Mouse (Mus musculus): ENCODE measurements at regions not wholly inside any gene's neighbourhood (a gene's known extent, or its start where the extent isn't known, plus 50 kb on each side); places are given as distances from the start of the nearest gene placed in this dataset.
"Not testable (repeated sequence)": the region's sequence is repeated elsewhere in the genome, so short reads cannot be mapped to it uniquely, and the experiment has no call there.

DNA sequence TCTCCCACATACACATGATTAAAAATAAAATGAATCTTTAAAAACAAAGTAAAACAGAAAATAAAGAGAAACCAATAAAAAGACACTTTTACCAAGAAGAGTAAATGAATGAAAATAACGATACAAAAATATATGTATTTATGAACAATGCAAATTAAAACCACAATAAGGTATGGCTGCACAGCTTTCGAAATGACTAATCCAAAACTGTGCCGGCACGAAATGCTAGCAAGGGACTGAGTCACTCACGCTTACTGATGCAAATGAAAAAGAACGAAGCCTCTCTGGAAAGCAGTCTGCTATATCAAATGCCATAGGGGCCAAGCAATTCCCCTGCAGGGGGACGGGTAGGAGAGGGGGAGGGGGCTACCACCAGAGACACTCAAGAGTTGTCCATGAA is 704.0 kb downstream of the 4930447A16Rik start:
- no peaks in the 10 kb centered on the region for H3K4me1 ChIP-seq (ENCODE audit: control insufficient read depth, insufficient read depth, low read length)
- no peak for TF ChIP-seq CTCF (IDR thresholded peaks at IDR 0.05; ENCODE audit: borderline replicate concordance, insufficient read depth, low read length)
- TF ChIP-seq POLR2A (IDR thresholded peaks at IDR 0.05; ENCODE audit: low read depth, low read length) = no peak
- peak overlapping the region; percentile 25; the same call in 1 of the 2 replicates for H3K27ac ChIP-seq (ENCODE audit: insufficient read depth, low read length)
- no peak overlapping the region for H3K4me3 ChIP-seq (ENCODE audit: insufficient read depth, low read length)

DNA sequence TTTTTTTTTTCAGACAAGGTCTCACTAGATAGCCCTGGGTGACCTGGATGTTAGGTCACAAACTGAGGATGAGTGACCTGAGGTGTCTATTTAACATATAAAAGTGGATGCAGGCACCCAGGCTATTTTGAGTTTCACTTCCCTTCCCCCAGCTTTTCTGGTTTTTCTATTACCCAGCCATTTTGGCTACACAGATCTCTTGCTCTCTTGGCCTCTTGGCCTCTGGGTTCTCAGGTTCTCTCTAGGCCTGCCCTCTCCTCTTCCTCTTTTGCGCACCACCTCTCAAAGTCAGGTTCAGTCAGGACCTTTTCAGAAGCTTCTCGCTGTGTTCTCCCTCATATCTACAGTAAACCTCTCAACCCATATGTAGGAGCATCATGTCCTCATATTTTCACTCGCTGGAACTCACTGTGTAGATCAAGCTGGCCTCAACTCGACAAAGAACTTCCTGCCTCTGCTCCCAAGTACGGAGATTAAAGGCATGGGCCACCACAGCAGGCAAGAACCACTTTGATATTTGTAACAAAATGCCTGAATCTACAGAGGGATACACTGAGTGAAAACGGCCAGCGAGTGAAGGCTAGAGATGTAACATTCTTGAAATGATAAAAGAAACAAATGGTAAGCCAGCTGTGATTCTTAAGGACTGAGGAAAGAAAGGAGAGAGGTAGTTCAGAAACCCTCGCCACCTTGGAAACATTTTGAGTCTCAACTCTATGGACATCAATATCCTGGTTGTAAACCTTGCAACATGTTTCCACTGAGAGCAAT is 704.7 kb downstream of the 4930447A16Rik start:
- TF ChIP-seq CTCF (IDR thresholded peaks at IDR 0.05; ENCODE audit: borderline replicate concordance, insufficient read depth, low read length) (no peak), POLR2A (IDR thresholded peaks at IDR 0.05; ENCODE audit: low read depth, low read length) (no peak)
- Histone ChIP-seq H3K27ac (ENCODE audit: insufficient read depth, low read length) (no peak overlapping the region), H3K4me1 (ENCODE audit: control insufficient read depth, insufficient read depth, low read length) (no peaks in the 10 kb centered on the region), H3K4me3 (ENCODE audit: insufficient read depth, low read length) (no peak overlapping the region)

DNA sequence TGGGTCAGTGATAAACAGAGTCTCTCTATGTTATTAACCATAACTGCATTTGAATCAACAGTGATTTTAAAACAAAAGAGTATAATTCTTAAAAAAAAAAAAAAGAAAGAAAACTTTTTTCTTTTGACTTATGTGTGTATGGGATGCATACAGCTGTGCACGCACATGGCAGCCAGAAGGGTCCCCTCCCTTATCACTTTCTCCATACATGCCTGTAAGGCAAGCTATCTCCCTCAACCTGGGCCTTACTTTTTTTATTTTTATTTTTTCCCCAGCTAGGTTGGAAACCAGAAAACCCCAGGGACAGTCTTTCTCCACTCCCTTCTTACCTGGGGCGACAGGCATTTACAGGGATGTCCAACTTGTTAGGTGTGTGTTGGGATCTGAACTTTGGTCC is 705.3 kb downstream of the 4930447A16Rik start:
- H3K4me3 ChIP-seq (ENCODE audit: insufficient read depth, low read length) = no peak overlapping the region
- no peaks in the 10 kb centered on the region for H3K4me1 ChIP-seq (ENCODE audit: control insufficient read depth, insufficient read depth, low read length)
- TF ChIP-seq POLR2A (IDR thresholded peaks at IDR 0.05; ENCODE audit: low read depth, low read length) = no peak
- TF ChIP-seq CTCF (IDR thresholded peaks at IDR 0.05; ENCODE audit: borderline replicate concordance, insufficient read depth, low read length) = no peak
- H3K27ac ChIP-seq (ENCODE audit: insufficient read depth, low read length) = no peak overlapping the region

DNA sequence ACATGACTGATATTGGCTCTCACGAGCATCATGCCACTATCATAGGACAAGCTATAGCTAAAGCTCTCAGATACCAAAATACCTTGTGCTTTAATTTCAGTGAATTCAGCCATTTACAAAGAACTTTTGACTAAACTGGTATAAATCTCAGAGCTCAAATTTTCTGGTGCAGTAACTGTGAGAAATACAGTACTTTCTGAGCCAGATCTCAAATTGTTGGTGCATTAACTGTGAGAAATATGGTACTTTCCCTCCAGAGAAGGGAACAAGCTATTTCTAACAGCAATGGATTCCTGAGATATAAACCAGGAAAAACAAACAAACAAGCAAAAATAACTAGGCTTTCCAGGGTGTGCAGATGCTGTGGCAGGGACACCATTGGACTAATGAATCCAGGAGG is 714.3 kb downstream of the 4930447A16Rik start:
- no peak for TF ChIP-seq CTCF (IDR thresholded peaks at IDR 0.05; ENCODE audit: borderline replicate concordance, insufficient read depth, low read length)
- no peak for TF ChIP-seq POLR2A (IDR thresholded peaks at IDR 0.05; ENCODE audit: low read depth, low read length)
- Histone ChIP-seq H3K4me3 (ENCODE audit: insufficient read depth, low read length) (no peak overlapping the region), H3K4me1 (ENCODE audit: control insufficient read depth, insufficient read depth, low read length) (no peaks in the 10 kb centered on the region), H3K27ac (ENCODE audit: insufficient read depth, low read length) (no peak overlapping the region)

DNA sequence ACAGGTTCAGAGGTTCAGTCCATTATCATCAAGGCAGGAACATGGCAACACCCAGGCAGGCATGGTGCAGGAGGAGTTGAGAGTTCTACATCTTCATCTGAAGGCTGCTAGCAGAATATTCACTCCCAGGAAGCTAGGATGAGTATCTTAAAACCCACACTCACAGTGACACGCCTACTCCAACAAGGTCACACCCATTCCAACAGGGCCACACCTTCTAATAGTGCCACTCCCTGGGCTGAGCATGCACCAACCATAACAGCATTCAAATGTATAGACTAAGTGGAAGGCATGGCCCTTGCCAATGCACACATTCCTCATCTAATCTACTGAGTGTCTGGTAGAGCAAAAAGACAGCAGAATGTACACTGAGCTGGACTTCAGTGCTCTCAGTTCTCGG is 718.1 kb downstream of the 4930447A16Rik start:
- H3K4me3 ChIP-seq (ENCODE audit: insufficient read depth, low read length) = no peak overlapping the region
- TF ChIP-seq CTCF (IDR thresholded peaks at IDR 0.05; ENCODE audit: borderline replicate concordance, insufficient read depth, low read length) (no peak), POLR2A (IDR thresholded peaks at IDR 0.05; ENCODE audit: low read depth, low read length) (no peak)
- no peaks in the 10 kb centered on the region for H3K4me1 ChIP-seq (ENCODE audit: control insufficient read depth, insufficient read depth, low read length)
- H3K27ac ChIP-seq (ENCODE audit: insufficient read depth, low read length) = no peak overlapping the region

DNA sequence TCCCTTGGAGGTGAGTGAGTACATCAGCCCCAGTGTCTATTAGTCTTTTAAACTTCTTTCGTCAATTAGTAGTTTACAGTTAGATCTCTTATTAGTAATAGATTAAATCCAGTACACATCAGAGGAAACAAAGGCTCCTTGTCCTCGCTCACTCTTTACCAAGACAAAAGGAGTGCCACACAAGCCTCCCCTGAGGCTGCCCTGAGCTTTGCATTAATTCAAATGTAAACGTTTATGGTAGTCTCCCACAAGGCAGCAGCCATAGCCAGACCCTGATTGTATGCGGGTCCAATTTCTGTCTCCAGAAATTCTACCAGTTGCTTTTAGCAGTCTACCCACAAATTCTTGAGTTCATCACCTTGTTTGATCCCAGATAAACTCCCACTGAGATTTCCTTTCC is 726.3 kb downstream of the 4930447A16Rik start:
- no peaks in the 10 kb centered on the region for H3K4me1 ChIP-seq (ENCODE audit: control insufficient read depth, insufficient read depth, low read length)
- TF ChIP-seq POLR2A (IDR thresholded peaks at IDR 0.05; ENCODE audit: low read depth, low read length) (no peak), CTCF (IDR thresholded peaks at IDR 0.05; ENCODE audit: borderline replicate concordance, insufficient read depth, low read length) (no peak)
- no peak overlapping the region for H3K27ac ChIP-seq (ENCODE audit: insufficient read depth, low read length)

DNA sequence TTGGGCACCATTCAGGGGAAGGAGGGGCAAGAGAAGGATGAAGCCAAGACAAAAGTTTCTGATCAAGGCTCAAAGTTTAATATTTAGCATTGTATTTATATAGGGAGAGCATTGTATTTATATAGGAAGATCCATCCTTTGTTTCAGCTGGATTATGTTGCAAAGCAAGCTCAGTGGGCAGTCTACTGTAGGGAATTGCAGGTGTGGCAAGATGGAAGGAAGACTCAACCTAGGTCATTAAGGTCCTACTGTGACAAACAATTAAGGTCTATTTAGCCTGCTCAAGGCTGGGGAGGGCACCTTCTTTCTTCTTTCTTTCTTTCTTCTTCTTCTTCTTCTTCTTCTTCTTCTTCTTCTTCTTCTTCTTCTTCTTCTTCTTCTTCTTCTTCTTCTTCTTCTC is 728.5 kb downstream of the 4930447A16Rik start:
- H3K4me3 ChIP-seq (ENCODE audit: insufficient read depth, low read length); H3K4me1 ChIP-seq (ENCODE audit: control insufficient read depth, insufficient read depth, low read length); H3K27ac ChIP-seq (ENCODE audit: insufficient read depth, low read length): not testable (repeated sequence)

More for the DNA sequence above, 726.3 kb downstream of the 4930447A16Rik start:
- H3K4me3 ChIP-seq (ENCODE audit: insufficient read depth, low read length) = no peak overlapping the region

DNA sequence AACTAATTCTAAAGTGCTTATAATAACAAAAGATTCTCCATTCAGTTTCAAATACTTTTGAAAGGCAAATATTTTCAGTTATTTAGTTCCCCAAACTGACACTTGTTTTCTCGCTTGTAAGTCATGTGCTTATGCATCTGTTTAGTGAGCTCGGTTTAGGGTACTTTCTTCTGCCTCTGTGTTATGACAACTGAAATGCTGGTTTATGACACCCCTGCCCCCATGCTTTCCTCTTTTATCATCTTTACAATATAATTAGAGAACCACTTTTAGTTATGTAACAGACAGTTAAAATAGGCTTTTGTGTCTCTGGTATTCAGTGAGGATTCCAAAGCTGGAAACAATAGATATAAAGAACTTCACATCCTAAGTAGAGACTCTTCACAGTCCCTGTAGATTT is 733.8 kb downstream of the 4930447A16Rik start:
- no peak overlapping the region for H3K4me3 ChIP-seq (ENCODE audit: insufficient read depth, low read length)
- TF ChIP-seq CTCF (IDR thresholded peaks at IDR 0.05; ENCODE audit: borderline replicate concordance, insufficient read depth, low read length) (no peak), POLR2A (IDR thresholded peaks at IDR 0.05; ENCODE audit: low read depth, low read length) (no peak)
- H3K4me1 ChIP-seq (ENCODE audit: control insufficient read depth, insufficient read depth, low read length) = no peaks in the 10 kb centered on the region
- H3K27ac ChIP-seq (ENCODE audit: insufficient read depth, low read length) = no peak overlapping the region

DNA sequence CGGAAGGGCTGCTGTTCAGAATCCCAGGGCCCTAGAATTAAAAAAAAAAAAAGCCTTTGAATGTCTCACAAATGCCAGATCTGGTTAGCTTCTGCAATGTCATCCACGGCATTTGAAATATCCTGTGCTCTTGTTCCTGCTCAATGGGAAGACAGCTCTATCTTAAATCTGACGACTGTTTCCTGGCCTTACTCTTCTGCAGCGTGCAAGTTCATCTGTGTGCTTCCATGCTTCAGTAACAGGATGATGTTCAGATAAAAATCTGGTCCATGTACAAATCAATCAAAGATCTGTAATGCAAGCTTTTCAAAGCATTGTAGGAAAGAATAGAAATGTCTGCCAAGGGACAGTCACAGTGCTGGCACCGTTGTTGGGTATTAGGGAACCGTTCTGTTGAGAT is 738.4 kb downstream of the 4930447A16Rik start:
- Histone ChIP-seq H3K4me1 (ENCODE audit: control insufficient read depth, insufficient read depth, low read length) (no peaks in the 10 kb centered on the region), H3K4me3 (ENCODE audit: insufficient read depth, low read length) (no peak overlapping the region)
- TF ChIP-seq CTCF (IDR thresholded peaks at IDR 0.05; ENCODE audit: borderline replicate concordance, insufficient read depth, low read length) (no peak), POLR2A (IDR thresholded peaks at IDR 0.05; ENCODE audit: low read depth, low read length) (no peak)

DNA sequence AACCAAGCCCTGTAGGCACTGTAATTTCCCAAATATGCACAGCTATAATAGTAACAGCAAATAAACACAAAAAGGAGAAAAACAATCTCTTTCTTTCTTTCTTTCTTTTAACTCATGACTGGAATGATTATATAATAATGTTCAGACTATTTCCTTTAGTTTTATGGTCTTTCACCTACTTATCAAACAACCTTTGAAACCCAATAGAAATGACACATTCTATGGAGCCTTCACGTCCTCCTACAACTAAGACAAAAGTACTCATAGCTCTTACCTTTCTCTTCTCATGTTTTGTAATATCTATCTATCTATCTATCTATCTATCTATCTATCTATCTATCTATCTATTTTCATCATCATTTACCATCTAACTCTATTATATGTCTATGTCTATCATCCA is 739.5 kb downstream of the 4930447A16Rik start:
- H3K27ac ChIP-seq (ENCODE audit: insufficient read depth, low read length) = no peak overlapping the region
- no peak overlapping the region for H3K4me3 ChIP-seq (ENCODE audit: insufficient read depth, low read length)
- H3K4me1 ChIP-seq (ENCODE audit: control insufficient read depth, insufficient read depth, low read length) = no peaks in the 10 kb centered on the region
- TF ChIP-seq POLR2A (IDR thresholded peaks at IDR 0.05; ENCODE audit: low read depth, low read length) (no peak), CTCF (IDR thresholded peaks at IDR 0.05; ENCODE audit: borderline replicate concordance, insufficient read depth, low read length) (no peak)

More for the DNA sequence above, 738.4 kb downstream of the 4930447A16Rik start:
- no peak overlapping the region for H3K27ac ChIP-seq (ENCODE audit: insufficient read depth, low read length)

All from embryonic fibroblast, embryonic 13.5 days (primary cell).